Mouse (Mus musculus) heart, adult 2 months (tissue): Measurements from ENCODE around the gene 4930596D02Rik. TPM values are rescaled to one million over a fixed set of nuclear protein-coding genes. Genes with fewer than 3 reads are reported as not detected.

Source experiments
- DNase-seq, 2 experiments: peaks; one replicate each; pipeline ENCODE4 v3.0.0; 2021
- H3K27ac ChIP-seq: fragments of 200-600 bp; 2 replicates; pipeline ENCODE4 v1.8.1; 2022
- H3K27me3 ChIP-seq: fragments of 200-500 bp; 2 replicates; pipeline ENCODE4 v1.6.1; 2012; ENCODE audit warnings: mild to moderate bottlenecking, low read length, inconsistent platforms, mixed read lengths; ENCODE audit not compliant: control insufficient read depth, insufficient read depth
- H3K36me3 ChIP-seq: fragments of 200-500 bp; 2 replicates; pipeline ENCODE4 v1.6.1; 2012; ENCODE audit warnings: low read length, inconsistent platforms; ENCODE audit not compliant: control insufficient read depth, insufficient read depth
- H3K4me1 ChIP-seq: fragments of 200-500 bp; 2 replicates; pipeline ENCODE4 v1.6.1; 2011; ENCODE audit warnings: low read length; ENCODE audit not compliant: control insufficient read depth, insufficient read depth
- H3K4me3 ChIP-seq: fragments of 200-600 bp; 2 replicates; pipeline ENCODE4 v1.8.1; 2022
- H3K79me2 ChIP-seq: fragments of 200-500 bp; replicated peaks from 2 replicates; pipeline ENCODE4 v1.6.1; 2012; ENCODE audit warnings: mild to moderate bottlenecking, inconsistent platforms, low read length, moderate library complexity, mixed read lengths; ENCODE audit not compliant: control insufficient read depth, insufficient read depth
- H3K9ac ChIP-seq: fragments of 200-500 bp; 2 replicates; pipeline ENCODE4 v1.6.1; 2012; ENCODE audit warnings: low read depth, mild to moderate bottlenecking, control low read depth, inconsistent platforms, low read length, mixed read lengths
- CTCF ChIP-seq: fragments of 200-600 bp; IDR thresholded peaks from 2 replicates; pipeline ENCODE4 v1.8.1; 2022; ENCODE audit warnings: antibody characterized with exemption, mild to moderate bottlenecking, moderate library complexity
- EP300 ChIP-seq: fragments of 200-500 bp; IDR thresholded peaks from 2 replicates; pipeline ENCODE4 v1.6.1; 2011; ENCODE audit warnings: low read depth, low read length, control low read depth; ENCODE audit not compliant: insufficient read depth
- POLR2A ChIP-seq: fragments of 200-500 bp; IDR thresholded peaks from 2 replicates; pipeline ENCODE4 v1.6.1; 2011; ENCODE audit warnings: mild to moderate bottlenecking, low read depth, low read length, control low read depth; ENCODE audit not compliant: insufficient read depth
- whole genome bisulfite sequencing: fragments of 180-500 bp; shearing (Covaris S2); methylation state at CpG from one replicate; pipeline ENCODE4 v1.1.7; 2018; 5-methylcytosine and 5-hydroxymethylcytosine counted together
- intact Hi-C: fragments of 180-260 bp; cut with DNase I; formaldehyde crosslinking; loops from one replicate; pipeline ENCODE4 v1.15.1; 2025
- polyA plus RNA-seq: library from polyadenylated mRNA; depleted of rRNA; stranded (reverse); fragments of >200 nt; gene quantifications from 2 replicates; pipeline ENCODE4 v1.2.3, GENCODE M21; 2012
- total RNA-seq, 2 experiments: library from RNA; stranded (reverse); gene quantifications; 2 replicates each; pipeline ENCODE4 v1.2.3; 2021

Gene 4930596D02Rik
- total and polyA plus RNA-seq, 3 experiments = not detected

GRCm38 (mm10) chr14:35773306-35773705 lies 38.5 kb downstream of the 4930596D02Rik start:
- Histone ChIP-seq H3K36me3 (no peaks in the 10 kb centered on the region), H3K9ac (no peak overlapping the region), H3K4me1 (no peaks in the 10 kb centered on the region), H3K27ac (no peak overlapping the region), H3K79me2 (no peaks in the 10 kb centered on the region), H3K27me3 (no peaks in the 10 kb centered on the region), H3K4me3 (no peak overlapping the region)
- 87% methylated on average over 1 of the region's 1 CpGs for WGBS
- TF ChIP-seq EP300 = no peak
- TF ChIP-seq CTCF = no peak
- no peak for TF ChIP-seq POLR2A
- intact Hi-C loops = no loop called here
- DNase-seq = no peak
